Mouse (Mus musculus) thymus, adult 2 months (tissue): ENCODE measurements around the gene Fadd.

ENCODE experiments used
- CTCF ChIP-seq: fragments of 200-500 bp; IDR thresholded peaks from 2 replicates; pipeline ENCODE4 v1.5.1; 2012; ENCODE audit warnings: mild to moderate bottlenecking, control low read depth, low read length, moderate library complexity, borderline replicate concordance; ENCODE audit not compliant: control insufficient read depth, poor library complexity, insufficient read depth; ENCODE audit errors: extremely low read depth
- POLR2A ChIP-seq: fragments of 200-500 bp; IDR thresholded peaks from 2 replicates; pipeline ENCODE4 v1.6.1; 2012; ENCODE audit warnings: mild to moderate bottlenecking, low read length, control low read depth, moderate library complexity; ENCODE audit not compliant: control insufficient read depth, poor library complexity, insufficient read depth; ENCODE audit errors: extremely low read depth

GRCm38 (mm10) chr7:144534773-144535172, 47.5 kb downstream of the Fadd start:
- TF ChIP-seq CTCF (no peak), POLR2A (no peak)
